Mouse (Mus musculus): ENCODE results near the gene Nop16. TPM values are rescaled to one million over a fixed set of nuclear protein-coding genes. Genes with fewer than 3 reads are reported as not detected.

The Nop16 gene
- polyA plus RNA-seq, 1 experiment from 2014 or later = 58.0 TPM

GRCm38 (mm10) chr13:54591776-54592356 lies 2.0 kb upstream of the Nop16 start:
- no peak for ATAC-seq (ENCODE audit: low FRiP score, low read depth)
- Histone ChIP-seq H3K9me3 (no peaks in the 10 kb centered on the region), H3K27me3 (replicated peaks) (no peaks in the 10 kb centered on the region), H3K4me2 (replicated peaks) (0 out of 2 replicates have a peak overlapping the region, but pooled peaks have one; percentile 76), H3K9ac (no peak overlapping the region), H3K36me3 (peaks cover 34% of the 10 kb centered on the region), H3K4me3 (no peak overlapping the region), H3K4me1 (peaks cover 8% of the 10 kb centered on the region), H3K27ac (no peak overlapping the region)
- 95% methylated on average over 8 of the region's 8 CpGs for WGBS

GRCm38 (mm10) chr13:54589414-54589995 lies 385 bp downstream of the Nop16 start:
- H3K36me3 ChIP-seq = peaks cover 38% of the 10 kb centered on the region

GRCm38 (mm10) chr13:54585831-54586230 lies 4.1 kb downstream of the Nop16 start:
- H3K36me3 ChIP-seq = peaks cover 67% of the 10 kb centered on the region
- 94% methylated on average over 11 of the region's 11 CpGs for WGBS
- no peaks in the 10 kb centered on the region for H3K9me3 ChIP-seq

More at GRCm38 (mm10) chr13:54589414-54589995, 385 bp downstream of the Nop16 start:
- H3K4me2 ChIP-seq (replicated peaks) = peak overlapping the region; percentile 76
- no peaks in the 10 kb centered on the region for H3K27me3 ChIP-seq (replicated peaks)
- peak; percentile 48 for ATAC-seq (ENCODE audit: low FRiP score, low read depth)
- no peaks in the 10 kb centered on the region for H3K9me3 ChIP-seq
- H3K4me1 ChIP-seq = peaks cover 8% of the 10 kb centered on the region
- peak overlapping the region; percentile 66 for H3K4me3 ChIP-seq
- 2% methylated on average over 24 of the region's 24 CpGs for WGBS
- no peak overlapping the region for H3K27ac ChIP-seq
- peak overlapping the region; percentile 74 for H3K9ac ChIP-seq

GRCm38 (mm10) chr13:54582860-54583259 lies 7.0 kb downstream of the Nop16 start:
- peaks cover 84% of the 10 kb centered on the region for H3K36me3 ChIP-seq
- no peaks in the 10 kb centered on the region for H3K27me3 ChIP-seq (replicated peaks)
- 89% methylated on average over 5 of the region's 5 CpGs for WGBS
- no peak overlapping the region for H3K4me2 ChIP-seq (replicated peaks)
- H3K27ac ChIP-seq = no peak overlapping the region
- 0 out of 2 replicates have a peak, but pooled peaks cover 3% of the 10 kb centered on the region for H3K4me1 ChIP-seq
- H3K9ac ChIP-seq = no peak overlapping the region
- no peak for ATAC-seq (ENCODE audit: low FRiP score, low read depth)
- no peaks in the 10 kb centered on the region for H3K9me3 ChIP-seq
- no peak overlapping the region for H3K4me3 ChIP-seq

More at GRCm38 (mm10) chr13:54585831-54586230, 4.1 kb downstream of the Nop16 start:
- no peak for ATAC-seq (ENCODE audit: low FRiP score, low read depth)
- Histone ChIP-seq H3K4me1 (peaks cover 4% of the 10 kb centered on the region; the same call in 1 of the 2 replicates), H3K4me3 (no peak overlapping the region), H3K27ac (no peak overlapping the region), H3K4me2 (replicated peaks) (no peak overlapping the region), H3K9ac (no peak overlapping the region), H3K27me3 (replicated peaks) (no peaks in the 10 kb centered on the region)

- ATAC-seq (ENCODE audit: low FRiP score, low read depth) = no peak
- peaks cover 83% of the 10 kb centered on the region for H3K36me3 ChIP-seq
- 0 out of 2 replicates have a peak, but pooled peaks cover 3% of the 10 kb centered on the region for H3K4me1 ChIP-seq
- WGBS = 78% methylated on average over 10 of the region's 10 CpGs
- no peak overlapping the region for H3K9ac ChIP-seq
- no peaks in the 10 kb centered on the region for H3K27me3 ChIP-seq (replicated peaks)
- no peak overlapping the region for H3K27ac ChIP-seq
- no peak overlapping the region for H3K4me3 ChIP-seq
- H3K9me3 ChIP-seq = no peaks in the 10 kb centered on the region
- no peak overlapping the region for H3K4me2 ChIP-seq (replicated peaks)
These were observed 7.8 kb downstream of the Nop16 start for GRCm38 (mm10) chr13:54582126-54582525.

GRCm38 (mm10) chr13:54581385-54581784 lies 8.5 kb downstream of the Nop16 start:
- peaks cover 84% of the 10 kb centered on the region for H3K36me3 ChIP-seq
- peaks cover 8% of the 10 kb centered on the region; the same call in 1 of the 2 replicates for H3K4me1 ChIP-seq
- H3K4me3 ChIP-seq = no peak overlapping the region
- no peak overlapping the region for H3K9ac ChIP-seq
- no peak overlapping the region for H3K27ac ChIP-seq
- ATAC-seq (ENCODE audit: low FRiP score, low read depth) = no peak
- H3K4me2 ChIP-seq (replicated peaks) = no peak overlapping the region
- H3K9me3 ChIP-seq = no peaks in the 10 kb centered on the region
- 83% methylated on average over 2 of the region's 2 CpGs for WGBS
- H3K27me3 ChIP-seq (replicated peaks) = no peaks in the 10 kb centered on the region

GRCm38 (mm10) chr13:54577652-54578507 lies 12.0 kb downstream of the Nop16 start:
- ATAC-seq (ENCODE audit: low FRiP score, low read depth) = no peak
- no peak overlapping the region for H3K9ac ChIP-seq
- H3K4me1 ChIP-seq = peaks cover 24% of the 10 kb centered on the region
- no peak overlapping the region for H3K4me3 ChIP-seq
- WGBS = 81% methylated on average over 21 of the region's 21 CpGs
- H3K27ac ChIP-seq = no peak overlapping the region
- H3K27me3 ChIP-seq (replicated peaks) = no peaks in the 10 kb centered on the region
- H3K9me3 ChIP-seq = no peaks in the 10 kb centered on the region
- H3K4me2 ChIP-seq (replicated peaks) = no peak overlapping the region
- H3K36me3 ChIP-seq = peaks cover 51% of the 10 kb centered on the region

- 0 out of 2 replicates have a peak, but pooled peaks have one; percentile 48 for ATAC-seq (ENCODE audit: low FRiP score, low read depth)
- 0 out of 2 replicates have a peak, but pooled peaks cover 3% of the 10 kb centered on the region for H3K27me3 ChIP-seq (replicated peaks)
- peak overlapping the region; percentile 88 for H3K9ac ChIP-seq
- WGBS = 4% methylated on average over 19 of the region's 19 CpGs
- no peaks in the 10 kb centered on the region for H3K9me3 ChIP-seq
- H3K27ac ChIP-seq = no peak overlapping the region
- H3K4me3 ChIP-seq = peak overlapping the region; percentile 87
- H3K36me3 ChIP-seq = peaks cover 28% of the 10 kb centered on the region
- H3K4me1 ChIP-seq = peaks cover 24% of the 10 kb centered on the region
- peak overlapping the region; percentile 94 for H3K4me2 ChIP-seq (replicated peaks)
These were observed 14.4 kb downstream of the Nop16 start for GRCm38 (mm10) chr13:54575489-54575888.

- H3K27ac ChIP-seq = 0 out of 2 replicates have a peak within 1 kb of the TSS, but pooled peaks have one; percentile 27
- peak within 1 kb of the TSS; percentile 87 for H3K4me3 ChIP-seq
- peak within 1 kb of the TSS; percentile 94 for H3K4me2 ChIP-seq (replicated peaks)
- no peaks in the 10 kb centered on the region for H3K9me3 ChIP-seq
- WGBS = under 1% methylated on average over 55 of the region's 55 CpGs
- ATAC-seq (ENCODE audit: low FRiP score, low read depth) = peak; percentile 93
- H3K4me1 ChIP-seq = peaks cover 24% of the 10 kb centered on the region
- peaks cover 26% of the 10 kb centered on the region for H3K36me3 ChIP-seq
- H3K9ac ChIP-seq = peak within 1 kb of the TSS; percentile 88
- 0 out of 2 replicates have a peak, but pooled peaks cover 3% of the 10 kb centered on the region for H3K27me3 ChIP-seq (replicated peaks)
These were observed 14.9 kb downstream of the Nop16 start, which contains the start of gene Arl10 for GRCm38 (mm10) chr13:54574854-54575481. Gene Arl10 (plus strand): TSS chr13:54575015.

- no peak overlapping the region for H3K4me2 ChIP-seq (replicated peaks)
- WGBS = 88% methylated on average over 4 of the region's 4 CpGs
- H3K27me3 ChIP-seq (replicated peaks) = 0 out of 2 replicates have a peak, but pooled peaks cover 3% of the 10 kb centered on the region
- H3K4me3 ChIP-seq = no peak overlapping the region
- peaks cover 9% of the 10 kb centered on the region for H3K36me3 ChIP-seq
- H3K9ac ChIP-seq = no peak overlapping the region
- no peak overlapping the region for H3K27ac ChIP-seq
- peaks cover 20% of the 10 kb centered on the region for H3K4me1 ChIP-seq
- no peak for ATAC-seq (ENCODE audit: low FRiP score, low read depth)
- H3K9me3 ChIP-seq = no peaks in the 10 kb centered on the region
These were observed 17.3 kb downstream of the Nop16 start for GRCm38 (mm10) chr13:54572621-54573020.

- Histone ChIP-seq H3K27ac (no peak overlapping the region), H3K27me3 (replicated peaks) (0 out of 2 replicates have a peak, but pooled peaks cover 3% of the 10 kb centered on the region), H3K9me3 (no peaks in the 10 kb centered on the region), H3K36me3 (0 out of 2 replicates have a peak, but pooled peaks cover 1% of the 10 kb centered on the region), H3K4me2 (replicated peaks) (no peak overlapping the region), H3K9ac (no peak overlapping the region), H3K4me1 (peaks cover 18% of the 10 kb centered on the region), H3K4me3 (no peak overlapping the region)
- 38% methylated on average over 2 of the region's 2 CpGs for WGBS
- ATAC-seq (ENCODE audit: low FRiP score, low read depth) = no peak
These were observed 18.3 kb downstream of the Nop16 start for GRCm38 (mm10) chr13:54571637-54572036.

Measured in neural tube, embryonic 12.5 days (tissue).